Mouse (Mus musculus) C2C12 (cell line): ENCODE measurements at regions not wholly inside any gene's neighbourhood (a gene's known extent, or its start where the extent isn't known, plus 50 kb on each side); places are given as distances from the start of the nearest gene placed in this dataset.

Experiments used
- CEBPB ChIP-seq: IDR thresholded peaks from one replicate; pipeline ENCODE4 v1.6.1; 2011; ENCODE audit warnings: low read depth, mild to moderate bottlenecking, control low read depth, moderate library complexity
- CTCF ChIP-seq: IDR thresholded peaks from one replicate; pipeline ENCODE4 v1.5.1; 2011; ENCODE audit not compliant: control insufficient read depth, insufficient read depth, insufficient read length
- FOSL1 ChIP-seq: IDR thresholded peaks from one replicate; pipeline ENCODE4 v1.8.0; 2011; ENCODE audit warnings: mild to moderate bottlenecking, low read length; ENCODE audit not compliant: poor library complexity, insufficient read depth, severe bottlenecking
- MYOD1 ChIP-seq: IDR thresholded peaks from one replicate; pipeline ENCODE4 v1.6.1; 2011; ENCODE audit warnings: low read depth; ENCODE audit not compliant: control insufficient read depth, insufficient read length
- USF1 ChIP-seq: IDR thresholded peaks from one replicate; pipeline ENCODE4 v1.6.1; 2011; ENCODE audit warnings: low read depth, mild to moderate bottlenecking, control low read depth, moderate library complexity

- TF ChIP-seq MYOD1: no peak
- no peak for TF ChIP-seq CTCF
- no peak for TF ChIP-seq USF1
- TF ChIP-seq CEBPB: no peak
- TF ChIP-seq FOSL1: no peak
Observed at GRCm38 (mm10) chr7:60293556-60293955, 153.5 kb upstream of the Snrpn start.
